Mouse (Mus musculus) E14TG2a.4 (cell line): ENCODE data around the gene Wipf1.
A peak's percentile ranks its signal among the peaks of the same experiment; 100 is the strongest.

Experiments
- H3K27me3 ChIP-seq: 2 replicates; pipeline ENCODE4 v1.6.1; 2014; ENCODE audit warnings: low read length, control low read depth; ENCODE audit not compliant: insufficient read depth
- H3K36me3 ChIP-seq: 2 replicates; pipeline ENCODE4 v1.6.1; 2014; ENCODE audit warnings: low read length, control low read depth; ENCODE audit not compliant: insufficient read depth
- H3K4me1 ChIP-seq: replicated peaks from 2 replicates; pipeline ENCODE4 v1.6.1; 2014; ENCODE audit warnings: low read depth, low read length, control low read depth
- H3K4me3 ChIP-seq: replicated peaks from 2 replicates; pipeline ENCODE4 v1.5.1; 2014; ENCODE audit warnings: mild to moderate bottlenecking, low read length
- H3K9me3 ChIP-seq: 2 replicates; pipeline ENCODE4 v1.6.1; 2014; ENCODE audit warnings: low read length, control low read depth
- CTCF ChIP-seq: conservative IDR thresholded peaks from 2 replicates; pipeline ENCODE4 v1.5.1; 2014; ENCODE audit warnings: low read length
- NANOG ChIP-seq: IDR thresholded peaks from 2 replicates; pipeline ENCODE4 v1.6.1; 2014; ENCODE audit warnings: borderline replicate concordance, low read length, mixed read lengths
- POU5F1 ChIP-seq: IDR thresholded peaks from 2 replicates; pipeline ENCODE4 v1.6.1; 2014; ENCODE audit warnings: low read length, borderline replicate concordance

Wipf1 gene

GRCm38 (mm10) chr2:73454186-73454585, 75.3 kb downstream of the Wipf1 start:
- Histone ChIP-seq H3K4me1 (peaks cover 6% of the 10 kb centered on the region; the same call in 1 of the 2 replicates), H3K9me3 (no peaks in the 10 kb centered on the region), H3K4me3 (no peak overlapping the region), H3K27me3 (no peaks in the 10 kb centered on the region), H3K36me3 (no peaks in the 10 kb centered on the region)
- TF ChIP-seq NANOG = no peak
- no peak for TF ChIP-seq CTCF
- no peak for TF ChIP-seq POU5F1

GRCm38 (mm10) chr2:73453717-73454116, 75.8 kb downstream of the Wipf1 start:
- Histone ChIP-seq H3K9me3 (no peaks in the 10 kb centered on the region), H3K27me3 (no peaks in the 10 kb centered on the region), H3K36me3 (no peaks in the 10 kb centered on the region), H3K4me1 (peaks cover 6% of the 10 kb centered on the region; the same call in 1 of the 2 replicates), H3K4me3 (no peak overlapping the region)
- TF ChIP-seq POU5F1 = no peak
- TF ChIP-seq NANOG = no peak
- TF ChIP-seq CTCF = no peak

- peaks cover 6% of the 10 kb centered on the region; the same call in 1 of the 2 replicates for H3K4me1 ChIP-seq
- no peaks in the 10 kb centered on the region for H3K36me3 ChIP-seq
- H3K9me3 ChIP-seq = no peaks in the 10 kb centered on the region
- TF ChIP-seq NANOG (no peak), CTCF (no peak), POU5F1 (no peak)
- H3K27me3 ChIP-seq = no peaks in the 10 kb centered on the region
- no peak overlapping the region for H3K4me3 ChIP-seq
Measured at GRCm38 (mm10) chr2:73453085-73453484, 76.4 kb downstream of the Wipf1 start.

- H3K4me3 ChIP-seq = no peak overlapping the region
- TF ChIP-seq POU5F1 (no peak), NANOG (no peak), CTCF (no peak)
- peaks cover 6% of the 10 kb centered on the region; the same call in 1 of the 2 replicates for H3K4me1 ChIP-seq
- no peaks in the 10 kb centered on the region for H3K27me3 ChIP-seq
- no peaks in the 10 kb centered on the region for H3K36me3 ChIP-seq
- no peaks in the 10 kb centered on the region for H3K9me3 ChIP-seq
Measured at GRCm38 (mm10) chr2:73452556-73452955, 77.0 kb downstream of the Wipf1 start.

- TF ChIP-seq CTCF (no peak), NANOG (no peak), POU5F1 (no peak)
- H3K27me3 ChIP-seq = no peaks in the 10 kb centered on the region
- H3K36me3 ChIP-seq = no peaks in the 10 kb centered on the region
- peaks cover 9% of the 10 kb centered on the region; the same call in 1 of the 2 replicates for H3K4me1 ChIP-seq
- H3K9me3 ChIP-seq = no peaks in the 10 kb centered on the region
- no peak overlapping the region for H3K4me3 ChIP-seq
Measured at GRCm38 (mm10) chr2:73451541-73451940, 78.0 kb downstream of the Wipf1 start.

GRCm38 (mm10) chr2:73450172-73450715, 79.3 kb downstream of the Wipf1 start:
- Histone ChIP-seq H3K9me3 (no peaks in the 10 kb centered on the region), H3K4me3 (no peak overlapping the region), H3K36me3 (no peaks in the 10 kb centered on the region), H3K27me3 (no peaks in the 10 kb centered on the region), H3K4me1 (peaks cover 9% of the 10 kb centered on the region; the same call in 1 of the 2 replicates)
- TF ChIP-seq POU5F1 = no peak
- no peak for TF ChIP-seq CTCF
- no peak for TF ChIP-seq NANOG

- H3K27me3 ChIP-seq = no peaks in the 10 kb centered on the region
- H3K9me3 ChIP-seq = no peaks in the 10 kb centered on the region
- no peak overlapping the region for H3K4me3 ChIP-seq
- H3K4me1 ChIP-seq = 0 out of 2 replicates have a peak, but pooled peaks cover 3% of the 10 kb centered on the region
- H3K36me3 ChIP-seq = 0 out of 2 replicates have a peak, but pooled peaks cover 3% of the 10 kb centered on the region
- no peak for TF ChIP-seq NANOG
- no peak for TF ChIP-seq POU5F1
- no peak for TF ChIP-seq CTCF
Measured at GRCm38 (mm10) chr2:73443985-73444384, 85.5 kb downstream of the Wipf1 start.

- Histone ChIP-seq H3K4me1 (peaks cover 12% of the 10 kb centered on the region), H3K36me3 (0 out of 2 replicates have a peak, but pooled peaks cover 3% of the 10 kb centered on the region), H3K4me3 (no peak overlapping the region), H3K27me3 (0 out of 2 replicates have a peak, but pooled peaks cover 2% of the 10 kb centered on the region), H3K9me3 (no peaks in the 10 kb centered on the region)
- peak; percentile 33 for TF ChIP-seq CTCF
- TF ChIP-seq NANOG = no peak
Measured at GRCm38 (mm10) chr2:73442015-73442414, 87.5 kb downstream of the Wipf1 start.

GRCm38 (mm10) chr2:73440319-73440718, 89.2 kb downstream of the Wipf1 start:
- no peaks in the 10 kb centered on the region for H3K9me3 ChIP-seq
- TF ChIP-seq POU5F1 = no peak
- peaks cover 8% of the 10 kb centered on the region; the same call in 1 of the 2 replicates for H3K27me3 ChIP-seq
- H3K4me1 ChIP-seq = peaks cover 16% of the 10 kb centered on the region
- H3K4me3 ChIP-seq = no peak overlapping the region
- 0 out of 2 replicates have a peak, but pooled peaks cover 3% of the 10 kb centered on the region for H3K36me3 ChIP-seq
